Mouse (Mus musculus) granulocyte monocyte progenitor cell, adult 5-6 weeks (primary cell): ENCODE measurements around the gene Lmntd2. TPM values are rescaled to one million over a fixed set of nuclear protein-coding genes. Genes with fewer than 3 reads are reported as not detected.

Source experiments
- ATAC-seq: replicated peaks from 2 replicates; pipeline ENCODE4 v1.8.0; 2016; ENCODE audit warnings: mild to moderate bottlenecking, moderate TSS enrichment, inconsistent platforms; ENCODE audit not compliant: poor library complexity, severe bottlenecking
- total RNA-seq, 2 experiments: library from RNA; stranded (forward) in 1 of 2; stranded (reverse) in 1 of 2; fragments of 200-712, 200-1000 nt in 1 of 2; fragments of >200 nt in 1 of 2; fragmentation: Nextera tagmentation in 1 of 2; gene quantifications; 2 replicates each; pipeline ENCODE4 v1.2.3; 2014 to 2017

The Lmntd2 gene
- total RNA-seq, 2 experiments from 2014 or later = 2.2 TPM; not detected in 1

DNA sequence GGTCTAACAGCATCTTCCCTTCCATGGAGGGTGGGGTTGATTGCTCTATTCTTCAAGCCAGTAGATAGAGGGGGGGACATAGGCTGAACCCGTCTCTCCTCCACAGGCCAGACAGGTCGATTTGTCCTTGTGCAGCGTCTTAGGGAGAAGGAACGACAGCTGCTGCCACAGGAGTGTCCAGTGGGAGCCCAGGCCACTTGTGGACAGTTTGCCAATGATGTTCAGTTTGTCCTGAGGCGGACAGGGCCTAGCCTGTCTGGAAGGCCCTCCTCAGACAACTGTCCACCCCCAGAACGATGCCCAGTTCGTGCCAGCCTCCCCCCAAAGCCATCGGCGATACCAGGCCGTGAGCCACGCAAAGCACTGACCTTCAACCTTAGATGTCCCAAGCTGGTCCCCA, 3.0 kb upstream of the Lmntd2 start:
- no peak for ATAC-seq

DNA sequence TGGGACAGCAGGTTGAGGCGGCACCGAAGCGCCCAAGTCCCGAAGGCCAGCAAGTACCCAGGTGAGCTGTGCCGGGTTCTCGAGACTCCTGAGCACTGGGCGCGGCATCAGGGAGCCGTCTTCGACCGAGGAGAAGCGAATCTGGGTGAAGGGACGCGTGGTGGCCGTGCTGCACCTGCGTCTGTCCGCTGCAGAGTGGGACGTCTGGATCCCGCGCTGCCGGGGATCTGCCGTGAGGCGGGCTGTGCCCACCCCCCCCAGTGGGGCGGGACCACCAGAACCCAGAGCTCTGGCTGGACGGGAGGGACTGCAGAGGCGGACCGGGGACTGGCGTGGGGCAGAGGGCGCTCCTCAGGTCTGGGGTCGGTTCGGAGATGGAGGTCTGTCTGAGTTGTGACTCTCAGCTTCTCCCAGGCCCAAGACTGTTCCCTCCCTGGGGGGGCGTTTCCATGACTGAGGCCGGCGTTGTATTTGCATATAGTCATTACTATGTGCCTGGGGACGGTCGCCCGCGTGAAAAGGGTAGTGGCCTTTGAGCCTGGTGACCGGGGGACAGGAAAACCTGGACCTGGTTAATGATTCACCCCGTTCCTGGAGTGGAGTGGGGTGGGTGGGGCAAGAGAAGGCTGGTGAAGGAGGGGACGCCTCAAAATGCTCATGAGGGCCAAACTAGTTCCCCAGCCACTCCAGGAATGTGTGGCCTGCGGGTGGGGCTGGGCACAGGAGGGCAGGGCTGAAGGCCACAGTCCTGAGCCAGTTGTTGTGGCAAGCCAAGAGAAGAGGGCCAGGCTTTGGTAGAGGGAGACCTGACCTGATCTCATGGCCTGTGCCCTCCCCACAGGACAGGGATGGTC, 2.2 kb upstream of the Lmntd2 start:
- peak; percentile 48 for ATAC-seq

DNA sequence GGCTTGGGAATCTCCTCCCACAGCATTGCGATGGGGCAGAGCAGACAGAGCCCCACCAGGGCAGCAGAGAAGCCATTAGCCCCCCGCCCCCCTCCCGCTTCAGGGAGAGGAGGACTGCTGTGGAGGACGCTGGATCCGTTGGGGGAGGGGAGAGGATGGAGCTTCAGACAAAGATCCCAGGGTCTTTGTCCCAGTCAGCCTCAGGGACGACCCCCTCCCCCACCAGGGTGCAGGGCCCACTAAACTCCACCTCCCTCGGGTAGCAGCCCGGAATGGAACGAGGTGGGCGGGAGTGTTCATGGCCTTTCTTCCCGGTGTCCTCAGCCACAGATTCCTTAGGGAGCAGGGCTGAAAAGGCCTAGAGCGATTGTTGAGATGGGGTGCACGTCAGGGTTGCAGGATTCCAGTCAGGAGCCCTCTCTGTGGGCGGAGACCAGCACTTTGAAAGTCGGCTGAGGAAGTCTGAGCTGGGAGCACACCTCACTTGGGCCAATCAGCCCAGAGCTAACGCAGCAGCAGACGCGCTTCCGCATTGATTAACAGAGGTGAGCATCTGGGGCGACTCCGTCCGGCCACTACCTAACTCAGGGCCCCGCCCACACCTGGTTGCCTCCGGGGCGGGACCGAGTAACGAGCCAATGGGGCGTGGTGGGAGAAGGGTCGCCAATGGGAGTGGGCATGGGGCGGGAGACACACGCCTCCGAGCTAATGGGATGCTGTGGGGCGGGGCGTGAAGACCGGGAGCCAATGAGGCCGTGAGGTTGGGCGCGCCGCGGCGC, 1.4 kb upstream of the Lmntd2 start, which contains the start of gene Rassf7:
Gene Rassf7, plus strand, starts transcription at position 760 of the 779 bp plus-strand sequence.
- ATAC-seq = peak; percentile 86

DNA sequence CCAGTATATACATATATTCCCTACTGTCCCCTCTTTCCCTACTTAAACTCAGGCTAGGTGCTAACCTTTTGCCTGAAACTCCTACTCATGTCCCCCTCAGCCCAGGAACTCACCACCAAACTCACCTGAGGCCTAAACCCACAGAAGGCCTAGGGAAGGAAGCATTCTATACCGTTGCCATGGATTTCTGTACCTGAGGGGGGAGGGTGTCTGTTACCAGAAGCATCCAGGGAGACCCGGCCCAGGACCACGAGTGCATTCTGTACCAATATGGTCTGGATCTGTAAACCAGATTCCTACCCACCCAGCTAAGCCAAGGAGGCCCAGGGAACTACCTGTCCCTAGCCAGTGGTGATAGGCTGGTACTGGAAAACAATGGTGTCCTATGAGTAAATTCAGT, 430 bp upstream of the Lmntd2 start:
- no peak for ATAC-seq

DNA sequence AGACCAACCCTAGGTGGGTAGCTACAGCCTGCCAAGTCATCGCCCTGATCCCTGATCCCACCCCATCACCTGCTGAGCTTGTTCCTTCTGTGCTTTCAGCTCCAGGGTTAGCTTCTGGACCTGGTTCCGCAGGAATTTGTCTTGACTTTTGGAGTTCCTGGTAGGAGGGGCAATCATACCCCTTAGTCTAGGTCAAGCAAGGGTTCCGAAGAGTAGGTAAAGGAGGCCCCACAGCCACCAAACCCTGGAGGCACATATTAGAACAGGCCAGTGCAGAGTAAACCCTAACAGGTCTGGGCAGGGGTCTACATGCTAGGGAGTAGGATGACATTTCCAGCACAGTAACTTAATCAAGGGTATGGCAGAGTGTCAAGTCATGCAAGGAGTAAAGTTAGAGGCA, 747 bp downstream of the Lmntd2 start:
- no peak for ATAC-seq

DNA sequence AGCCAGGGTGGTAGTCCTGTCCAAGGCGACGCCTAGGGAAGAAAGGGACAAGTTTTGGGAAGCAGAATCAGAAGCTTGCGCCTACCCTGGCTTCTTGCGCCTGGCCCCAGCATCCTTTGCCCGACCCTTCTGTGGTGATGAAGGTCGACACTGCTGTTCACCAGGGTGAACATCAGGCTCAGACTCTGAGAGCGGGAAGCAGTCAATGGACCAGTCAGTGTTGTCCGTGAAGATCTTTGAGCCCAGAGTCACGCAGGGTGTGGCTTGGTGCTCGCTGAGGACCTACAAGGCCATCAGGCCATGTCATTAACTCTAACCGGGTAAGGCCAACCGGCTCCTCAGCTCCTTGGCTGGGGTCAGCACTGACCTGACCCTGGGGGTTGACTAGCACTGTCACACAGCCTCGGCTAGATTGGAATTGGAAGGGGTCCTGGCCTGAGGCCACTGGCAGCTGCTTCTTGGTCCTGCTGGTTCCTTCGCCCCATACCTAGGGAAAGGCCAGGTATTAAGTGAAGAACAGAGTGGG, 3.2 kb downstream of the Lmntd2 start:
- no peak for ATAC-seq

DNA sequence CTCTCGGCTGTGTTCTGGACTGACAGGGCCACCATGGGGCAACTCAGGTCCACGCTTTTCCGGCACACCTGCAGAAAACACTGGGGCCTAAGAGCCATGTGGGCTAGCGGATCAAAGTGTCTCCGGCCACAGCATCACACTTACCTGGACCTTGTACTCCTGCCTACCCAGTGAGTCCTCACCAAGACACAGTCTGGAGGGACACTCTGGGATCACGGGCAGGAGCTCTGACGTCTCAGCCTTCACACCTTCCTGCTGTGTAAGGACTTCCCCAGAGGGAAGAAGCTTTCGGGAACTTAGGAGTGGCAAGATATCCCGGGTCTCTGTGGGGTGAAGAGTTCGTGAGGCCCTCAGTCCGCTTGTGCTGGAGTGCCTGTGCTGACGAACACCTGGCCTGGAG, 3.7 kb downstream of the Lmntd2 start:
- no peak for ATAC-seq

DNA sequence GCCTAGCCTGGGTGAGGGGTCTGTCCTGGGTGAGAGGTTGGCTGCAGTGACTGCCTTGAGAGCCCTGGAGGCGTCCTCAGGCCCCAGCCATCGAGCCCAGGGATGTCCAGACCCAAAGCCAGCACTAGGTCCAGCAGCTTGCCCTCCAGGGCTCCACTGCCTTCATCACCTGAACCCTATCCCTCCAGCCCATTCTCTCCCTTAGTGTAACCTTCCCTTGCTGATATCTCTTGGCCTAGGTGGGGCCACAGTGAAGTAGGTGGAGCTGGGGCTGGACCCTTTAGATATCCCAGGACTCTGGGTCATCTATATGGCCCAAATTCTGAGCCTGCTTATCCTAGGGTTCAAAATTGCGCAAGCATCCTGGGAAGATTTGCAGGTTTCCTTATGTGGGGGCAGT, 4.4 kb downstream of the Lmntd2 start:
- no peak for ATAC-seq

DNA sequence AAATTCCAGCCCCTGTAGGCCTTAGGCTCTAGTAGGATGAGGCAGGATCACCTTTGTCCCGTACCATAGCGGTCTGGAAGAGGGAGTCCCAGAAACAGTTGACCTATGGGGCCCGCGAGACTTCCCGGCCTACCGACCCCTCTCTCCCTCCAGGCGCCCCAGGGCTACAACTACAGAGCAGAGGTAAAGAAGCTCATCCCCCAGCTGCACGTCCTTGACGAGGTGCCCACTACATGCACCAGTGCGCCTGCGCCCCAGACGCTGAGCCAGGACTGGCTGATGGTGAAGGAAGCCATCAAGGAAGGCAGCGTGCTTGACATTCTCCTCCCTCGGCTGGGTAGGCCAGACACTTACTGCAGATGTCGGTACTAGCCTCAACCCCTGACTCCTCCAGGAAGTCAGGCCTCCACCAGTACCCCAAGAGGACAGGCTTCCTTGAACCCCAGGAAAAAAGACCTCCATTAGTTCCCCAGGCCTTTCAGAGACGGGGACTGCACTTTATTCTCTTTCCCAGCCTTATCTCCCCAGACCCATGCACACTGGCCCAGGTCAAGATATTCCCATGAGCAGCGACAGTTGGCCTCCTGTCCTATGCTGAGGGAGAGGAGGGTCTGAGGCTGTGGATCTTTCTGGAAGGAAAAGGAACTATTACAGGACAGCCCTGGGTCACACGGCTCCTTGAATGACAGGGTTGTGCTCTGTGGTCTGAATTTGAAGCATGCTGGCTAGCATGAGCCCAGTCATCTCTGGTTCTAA, 7.5 kb downstream of the Lmntd2 start:
- no peak for ATAC-seq

DNA sequence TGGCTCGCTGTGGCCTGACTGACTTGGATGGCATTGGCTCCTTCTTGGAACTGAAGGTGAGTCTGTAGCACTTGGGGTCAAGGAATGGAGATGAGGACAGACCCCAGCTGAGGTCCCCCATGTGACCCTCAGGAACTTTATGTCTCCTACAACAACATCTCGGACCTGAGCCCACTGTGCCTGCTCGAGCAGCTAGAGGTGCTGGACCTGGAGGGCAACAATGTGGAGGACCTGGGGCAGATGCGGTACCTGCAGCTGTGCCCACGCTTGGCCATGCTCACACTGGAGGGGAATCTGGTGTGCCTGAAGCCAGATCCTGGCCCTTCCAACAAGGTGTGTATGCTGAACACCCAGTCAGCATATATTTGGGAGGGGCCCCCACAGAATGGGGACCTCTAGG, 8.4 kb downstream of the Lmntd2 start:
- no peak for ATAC-seq

DNA sequence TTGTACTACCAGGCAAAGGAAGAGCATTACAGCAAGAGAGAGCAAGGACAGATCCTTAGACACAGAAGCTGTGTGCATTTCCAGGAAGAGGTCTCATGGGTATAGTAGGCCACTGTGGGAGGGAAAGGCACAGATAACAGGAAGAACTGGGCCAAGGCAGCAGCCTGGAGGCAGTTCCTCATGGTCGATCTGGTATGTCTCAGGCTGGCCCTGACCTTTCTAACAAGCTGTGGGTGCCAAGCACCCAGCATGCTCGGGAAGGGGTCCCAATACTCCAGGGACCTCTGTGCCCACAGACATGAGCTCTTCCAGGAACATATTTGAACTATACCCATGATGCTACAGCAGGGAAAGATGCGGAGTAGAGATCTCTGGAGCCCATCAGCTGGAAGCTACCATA, 9.3 kb downstream of the Lmntd2 start:
- ATAC-seq = no peak

DNA sequence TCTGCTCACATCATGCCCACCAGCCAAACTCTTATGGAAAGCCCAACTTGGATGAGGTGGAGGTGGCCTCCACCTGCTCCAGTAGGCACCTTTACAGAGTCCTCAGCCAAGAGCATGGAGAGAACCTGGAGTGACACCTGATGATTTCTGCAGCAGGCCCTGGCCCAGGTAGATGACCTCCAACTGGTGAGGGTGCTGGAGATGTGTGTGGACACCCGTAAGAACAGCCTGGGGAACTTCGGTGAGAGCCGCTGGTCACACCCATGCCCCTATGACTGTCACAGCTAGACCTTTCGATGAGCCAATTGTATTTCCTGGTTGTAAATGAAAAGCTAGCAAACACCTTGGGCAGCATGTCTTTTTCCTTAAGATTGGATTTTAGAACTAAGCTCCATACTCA, 15.8 kb downstream of the Lmntd2 start:
- no peak for ATAC-seq

DNA sequence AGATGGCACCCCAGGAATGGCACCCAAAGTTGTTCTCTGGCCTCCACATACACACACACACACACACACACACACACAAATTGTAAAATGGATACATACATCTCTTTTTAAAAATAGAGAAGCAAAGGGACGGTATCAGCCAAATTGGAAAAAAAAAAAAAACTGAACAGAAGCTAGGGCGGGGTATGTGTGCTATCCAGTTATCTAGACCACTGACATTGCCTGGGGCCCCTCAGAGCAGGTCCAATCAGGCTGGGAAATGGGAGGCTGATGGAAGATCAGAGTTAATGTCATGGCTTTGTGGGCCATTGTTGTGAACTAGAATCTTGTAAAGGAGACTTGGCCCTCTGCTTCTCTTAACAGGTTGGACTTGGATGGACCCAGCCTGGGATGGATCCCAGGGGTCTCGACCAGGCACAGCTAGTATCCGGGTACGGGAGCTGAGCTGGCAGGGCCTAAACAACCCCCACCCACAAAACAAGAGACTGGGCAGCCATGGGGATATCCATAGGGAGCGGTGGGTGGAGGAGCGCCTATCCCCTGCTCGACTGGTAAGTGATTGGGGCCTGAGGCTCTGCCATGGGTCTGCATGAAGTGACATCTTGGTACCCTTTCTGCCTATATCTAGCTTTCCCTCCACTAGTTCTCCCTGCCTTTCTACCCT, 17.1 kb downstream of the Lmntd2 start:
- ATAC-seq = no peak

DNA sequence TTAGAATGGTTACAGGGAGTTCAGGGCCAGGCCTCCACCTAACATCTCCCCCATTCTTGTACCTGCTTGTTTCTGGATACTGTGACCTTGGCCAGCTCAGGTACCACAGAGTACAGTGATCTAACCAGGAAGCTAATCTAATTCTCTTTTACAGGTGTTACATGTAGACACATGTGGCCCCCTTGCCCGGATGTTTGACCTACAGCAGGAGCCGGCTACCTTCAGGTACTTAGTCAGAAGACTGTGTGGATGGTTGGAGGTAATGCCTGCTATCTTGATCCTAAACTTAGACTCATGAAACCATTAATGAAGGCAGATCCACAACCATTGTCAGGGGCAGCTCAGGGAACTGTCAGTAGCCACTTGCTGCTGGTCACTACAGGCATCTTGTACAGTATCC, 18.1 kb downstream of the Lmntd2 start:
- no peak for ATAC-seq

DNA sequence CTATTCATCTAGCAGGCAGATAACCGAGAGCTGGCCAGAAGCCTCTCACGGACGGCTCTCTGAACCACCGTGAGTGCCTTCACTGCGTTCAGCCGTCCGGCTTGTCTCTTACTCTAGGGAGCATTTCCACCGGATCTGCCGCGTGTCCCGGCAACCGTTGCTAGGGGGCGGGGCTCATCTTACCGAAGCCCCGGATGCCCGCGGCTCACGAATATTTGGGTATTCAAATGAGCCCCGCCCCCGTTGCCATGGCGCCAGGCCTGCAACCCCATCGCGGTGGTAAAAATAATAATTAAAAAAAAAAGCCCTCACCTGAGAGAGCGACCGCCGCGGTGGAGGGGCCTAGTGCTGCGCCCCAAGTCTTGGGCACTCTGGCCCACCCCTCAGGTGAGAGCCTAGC, 19.1 kb downstream of the Lmntd2 start:
- peak; percentile 65 for ATAC-seq

DNA sequence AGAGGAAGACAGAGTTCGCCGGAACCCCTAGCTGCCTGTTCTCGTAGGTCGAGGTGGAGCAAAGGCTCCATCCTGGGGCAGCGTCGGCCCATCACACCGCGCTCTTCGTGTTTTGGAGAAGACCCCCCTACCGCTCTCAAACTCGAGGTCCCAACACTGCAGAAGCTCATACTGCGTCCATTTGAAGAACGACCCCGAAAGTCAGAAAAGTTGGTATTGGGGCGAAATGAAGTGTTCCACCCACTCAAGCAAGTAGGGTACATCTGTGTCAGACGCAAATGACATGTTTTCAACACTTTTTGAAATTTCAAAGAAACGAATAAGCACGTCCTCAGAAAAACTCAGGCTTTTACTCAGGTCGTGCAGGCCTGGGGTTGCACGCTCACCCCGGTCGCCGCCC, 19.5 kb downstream of the Lmntd2 start:
- peak; percentile 42 for ATAC-seq

DNA sequence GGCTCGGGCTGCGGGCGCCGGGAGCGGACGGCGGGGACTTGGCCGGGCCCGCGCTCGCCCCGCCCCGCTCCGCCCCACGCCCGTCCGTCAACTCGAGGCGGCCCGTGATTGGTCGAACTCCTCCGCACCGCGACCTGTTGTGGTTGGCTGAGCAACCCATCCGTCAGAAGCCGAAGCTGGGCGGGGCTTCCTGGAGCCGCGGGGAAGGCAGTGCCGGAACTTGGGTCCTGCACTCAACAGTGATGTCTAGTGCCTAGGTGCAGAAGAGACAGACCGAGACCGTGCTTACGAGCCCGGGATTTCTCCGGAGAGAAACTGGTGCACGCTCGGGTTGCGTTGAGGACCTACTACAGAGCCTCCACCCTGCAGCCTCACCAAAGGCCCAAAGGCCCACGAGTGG, 19.9 kb downstream of the Lmntd2 start, which contains the start of the genes Hras and Lrrc56:
Gene Hras, minus strand, starts transcription at position 58 of the 400 bp plus-strand sequence.
Gene Lrrc56, plus strand, starts transcription at position 210 of the 400 bp plus-strand sequence.
- peak; percentile 89 for ATAC-seq

DNA sequence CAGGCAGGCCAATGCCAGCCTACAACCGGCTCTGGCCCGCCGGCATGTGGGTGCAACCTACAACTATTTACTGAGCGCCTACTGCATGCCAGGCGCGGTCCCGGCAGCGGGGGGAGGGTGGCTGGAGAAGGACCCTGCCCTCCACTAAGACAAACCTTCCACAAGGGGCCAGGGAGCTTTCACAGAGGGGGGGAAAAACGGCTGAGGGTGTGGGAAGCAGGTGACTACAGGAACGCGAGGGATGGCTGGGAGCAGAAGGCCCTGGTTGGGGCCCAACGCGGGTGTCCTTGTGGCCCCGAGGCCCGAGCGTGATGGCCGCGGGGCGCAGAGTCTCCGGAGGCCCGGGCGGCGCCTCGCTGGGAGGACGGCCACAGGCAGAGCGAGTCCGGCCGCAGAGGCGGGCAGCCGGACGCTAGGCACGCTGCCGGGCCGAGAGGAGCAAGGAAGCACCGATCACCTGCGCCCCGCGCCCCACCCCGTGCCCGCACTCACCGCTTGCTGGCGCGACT, 20.5 kb downstream of the Lmntd2 start:
- ATAC-seq = peak; percentile 4; the same call in 1 of the 2 replicates

DNA sequence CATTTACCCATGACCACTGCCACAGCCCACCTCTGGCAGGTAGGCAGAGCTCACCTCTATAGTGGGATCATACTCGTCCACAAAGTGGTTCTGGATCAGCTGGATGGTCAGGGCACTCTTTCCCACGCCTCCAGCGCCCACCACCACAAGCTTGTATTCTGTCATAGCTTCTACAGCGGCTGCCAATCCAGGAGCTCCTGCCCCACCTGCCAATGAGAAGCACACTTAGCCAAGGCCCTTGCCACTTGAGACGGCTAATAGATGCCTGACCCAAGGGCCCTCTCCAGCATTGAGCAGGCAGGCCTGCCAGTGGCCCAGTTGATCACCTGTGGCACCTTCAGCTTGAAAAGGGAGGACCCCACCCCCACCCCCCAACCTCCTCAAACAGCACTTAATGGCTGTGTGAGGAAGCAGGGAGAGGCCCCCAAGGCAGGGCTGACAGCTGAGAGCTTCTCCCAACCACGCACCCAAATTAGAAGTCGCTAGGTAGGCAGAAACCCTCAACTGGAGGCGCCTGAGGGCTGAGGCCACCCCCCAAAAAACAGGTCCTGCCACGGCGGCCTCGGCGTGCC, 21.0 kb downstream of the Lmntd2 start:
- ATAC-seq = no peak
